8 mouse cellular contexts compared by ENCODE assay signal in genomic region chr12:108292957-108293356, GRCm38 (mm10). TPM values are rescaled to one million over a fixed set of nuclear protein-coding genes. Genes with fewer than 3 reads are reported as not detected.
DNase-seq lines count a peak whose midpoint lies in the region; ATAC-seq and TF ChIP-seq lines count a peak whose summit lies in the region.

No protein-coding gene starts in this region.

- no peak for TF ChIP-seq POLR2A in CH12.LX (IDR thresholded peaks at IDR 0.05; ENCODE audit: low read depth, low read length)

- H3K4me3 ChIP-seq in CH12.LX (replicated peaks in 1 of 3; ENCODE audit: low read depth in 2 of 3, low read length in 2 of 3, poor library complexity in 1 of 3) = peak overlapping the region in 1 of 3 experiments; percentile 10
- no peak overlapping the region for H3K4me3 ChIP-seq in embryonic facial prominence, embryonic 14.5 days (ENCODE audit: low read depth, low read length)
- no peak overlapping the region for H3K4me3 ChIP-seq in heart, embryonic 15.5 days
- no peak overlapping the region for H3K4me3 ChIP-seq in kidney, postnatal 0 days (replicated peaks; ENCODE audit: low read depth, low read length)
- no peak overlapping the region for H3K4me3 ChIP-seq in liver, embryonic 15.5 days (replicated peaks)
- no peak overlapping the region; the same call in 1 of the 2 replicates for H3K4me3 ChIP-seq in neural tube, embryonic 13.5 days

- peak; percentile 81 for DNase-seq in CH12.LX (ENCODE audit: extremely low read depth)
- peak; percentile 74 for DNase-seq in adrenal gland, postnatal 25 days
- DNase-seq in embryonic facial prominence, embryonic 14.5 days (ENCODE audit: low spot score) = peak; percentile 81
- DNase-seq in kidney, postnatal 0 days (ENCODE audit: low spot score) = peak; percentile 89
- DNase-seq in thymus, postnatal 14 days = peak; percentile 86

- peak; percentile 88 for TF ChIP-seq RAD21 in CH12.LX (IDR thresholded peaks at IDR 0.05; ENCODE audit: low read depth, low read length)

- peaks cover 9% of the 10 kb centered on the region for H3K27me3 ChIP-seq in CH12.LX (replicated peaks)
- H3K27me3 ChIP-seq in embryonic facial prominence, embryonic 14.5 days (replicated peaks; ENCODE audit: control insufficient read depth, insufficient read depth, low read length) = no peaks in the 10 kb centered on the region
- H3K27me3 ChIP-seq in heart, embryonic 15.5 days = peaks cover 2% of the 10 kb centered on the region; the same call in 1 of the 2 replicates
- H3K27me3 ChIP-seq in kidney, postnatal 0 days (ENCODE audit: insufficient read depth, low read length) = no peaks in the 10 kb centered on the region
- H3K27me3 ChIP-seq in liver, embryonic 15.5 days = peaks cover 4% of the 10 kb centered on the region; the same call in 1 of the 2 replicates
- no peaks in the 10 kb centered on the region for H3K27me3 ChIP-seq in neural tube, embryonic 13.5 days

- peak overlapping the region; percentile 21; the same call in 1 of the 2 replicates for H3K4me2 ChIP-seq in CH12.LX (ENCODE audit: insufficient read depth, low read depth, poor library complexity, severe bottlenecking)
- H3K4me2 ChIP-seq in embryonic facial prominence, embryonic 14.5 days (ENCODE audit: low read depth, low read length) = peak overlapping the region; percentile 23; the same call in 1 of the 2 replicates
- H3K4me2 ChIP-seq in heart, embryonic 15.5 days = peak overlapping the region; percentile 41
- no peak overlapping the region for H3K4me2 ChIP-seq in kidney, postnatal 0 days (ENCODE audit: low read length)
- H3K4me2 ChIP-seq in liver, embryonic 15.5 days = peak overlapping the region; percentile 30; the same call in 1 of the 2 replicates
- H3K4me2 ChIP-seq in neural tube, embryonic 13.5 days = peak overlapping the region; percentile 44

- H3K27ac ChIP-seq in CH12.LX (ENCODE audit: insufficient read depth, low read depth) = no peak overlapping the region
- H3K27ac ChIP-seq in embryonic facial prominence, embryonic 14.5 days (replicated peaks; ENCODE audit: low read depth, low read length) = no peak overlapping the region
- H3K27ac ChIP-seq in heart, embryonic 15.5 days = no peak overlapping the region
- no peak overlapping the region for H3K27ac ChIP-seq in kidney, postnatal 0 days
- no peak overlapping the region for H3K27ac ChIP-seq in liver, embryonic 15.5 days (replicated peaks)
- H3K27ac ChIP-seq in neural tube, embryonic 13.5 days (replicated peaks) = 0 out of 2 replicates have a peak overlapping the region, but pooled peaks have one; percentile 33

- peak; percentile 66 for ATAC-seq in embryonic facial prominence, embryonic 14.5 days (ENCODE audit: low read depth)
- no peak; the same call in 1 of the 2 replicates for ATAC-seq in heart, embryonic 15.5 days (replicated peaks; ENCODE audit: insufficient number of reproducible peaks, insufficient read depth, low FRiP score, low read depth)
- ATAC-seq in kidney, postnatal 0 days (replicated peaks; ENCODE audit: low FRiP score, low read depth) = 0 out of 2 replicates have a peak, but pooled peaks have one; percentile 23
- ATAC-seq in liver, embryonic 15.5 days (ENCODE audit: insufficient read depth) = no peak
- peak; percentile 75 for ATAC-seq in neural tube, embryonic 13.5 days (ENCODE audit: low read depth)

- TF ChIP-seq CTCF in CH12.LX (conservative IDR thresholded peaks at IDR 0.05 in 1 of 2, IDR thresholded peaks at IDR 0.05 in 1 of 2; ENCODE audit: low read depth in 2 of 2, low read length in 2 of 2) = peak; percentile 88 to 93
- peak; percentile 94 for TF ChIP-seq CTCF in kidney, postnatal 0 days (IDR thresholded peaks at IDR 0.05; ENCODE audit: low read depth)

- H3K79me2 ChIP-seq in CH12.LX (replicated peaks; ENCODE audit: control insufficient read depth, extremely low read depth, insufficient read depth, poor library complexity, severe bottlenecking) = no peaks in the 10 kb centered on the region

- H3K4me1 ChIP-seq in CH12.LX (ENCODE audit: control insufficient read depth in 1 of 2, insufficient read depth in 2 of 2) = peaks cover 0 to 16% of the 10 kb centered on the region in 2 experiments; a peak in 2 of 4 replicates
- H3K4me1 ChIP-seq in embryonic facial prominence, embryonic 14.5 days (ENCODE audit: control insufficient read depth, insufficient read depth, low read length) = peaks cover 9% of the 10 kb centered on the region
- H3K4me1 ChIP-seq in heart, embryonic 15.5 days (replicated peaks) = peaks cover 6% of the 10 kb centered on the region; the same call in 1 of the 2 replicates
- no peaks in the 10 kb centered on the region for H3K4me1 ChIP-seq in kidney, postnatal 0 days (replicated peaks; ENCODE audit: insufficient read depth, low read length)
- H3K4me1 ChIP-seq in liver, embryonic 15.5 days (replicated peaks) = 0 out of 2 replicates have a peak, but pooled peaks cover 5% of the 10 kb centered on the region
- peaks cover 26% of the 10 kb centered on the region for H3K4me1 ChIP-seq in neural tube, embryonic 13.5 days (replicated peaks)

- TF ChIP-seq EP300 in CH12.LX (IDR thresholded peaks at IDR 0.05; ENCODE audit: low read length) = no peak

- dilution Hi-C loops in CH12.LX (cut with MboI; ENCODE audit: extremely low pct_ligation_motif_present, extremely low pct_unique_long_range_greater_than_20kb, low sequenced_read_pairs) = no loop called here

- no peak overlapping the region for H3K9ac ChIP-seq in CH12.LX (ENCODE audit: insufficient read depth, low read depth)
- no peak overlapping the region for H3K9ac ChIP-seq in embryonic facial prominence, embryonic 14.5 days (ENCODE audit: low read depth, low read length)
- H3K9ac ChIP-seq in heart, embryonic 15.5 days = no peak overlapping the region
- no peak overlapping the region for H3K9ac ChIP-seq in kidney, postnatal 0 days (ENCODE audit: low read depth, low read length)
- no peak overlapping the region for H3K9ac ChIP-seq in liver, embryonic 15.5 days
- H3K9ac ChIP-seq in neural tube, embryonic 13.5 days = peak overlapping the region; percentile 10; the same call in 1 of the 2 replicates

- WGBS in embryonic facial prominence, embryonic 14.5 days = 9% methylated on average over 8 of the region's 8 CpGs
- whole genome bisulfite sequencing in heart, embryonic 15.5 days = 5% methylated on average over 8 of the region's 8 CpGs
- WGBS in kidney, postnatal 0 days = 3% methylated on average over 8 of the region's 8 CpGs
- 2% methylated on average over 8 of the region's 8 CpGs for WGBS in liver, embryonic 15.5 days (ENCODE audit: insufficient replicate concordance)
- 3% methylated on average over 8 of the region's 8 CpGs for WGBS in neural tube, embryonic 13.5 days

- in situ Hi-C loops in CH12.LX (cut with MboI; ENCODE audit: low pct_ligation_motif_present, low pct_unique_long_range_greater_than_20kb, low sequenced_read_pairs) = loop anchor here (5.0 kb wide), 1 partner anchor 76 kb away; no protein-coding TSS in a partner anchor

- H3K36me3 ChIP-seq in CH12.LX (replicated peaks in 1 of 2; ENCODE audit: control insufficient read depth in 1 of 2, insufficient read depth in 1 of 2, low read length in 1 of 2) = no peaks in the 10 kb centered on the region
- no peaks in the 10 kb centered on the region for H3K36me3 ChIP-seq in embryonic facial prominence, embryonic 14.5 days (ENCODE audit: control insufficient read depth, insufficient read depth, low read length)
- no peaks in the 10 kb centered on the region for H3K36me3 ChIP-seq in heart, embryonic 15.5 days
- H3K36me3 ChIP-seq in kidney, postnatal 0 days (ENCODE audit: insufficient read depth, low read length) = no peaks in the 10 kb centered on the region
- no peaks in the 10 kb centered on the region for H3K36me3 ChIP-seq in liver, embryonic 15.5 days (replicated peaks)
- H3K36me3 ChIP-seq in neural tube, embryonic 13.5 days = no peaks in the 10 kb centered on the region

- H3K9me3 ChIP-seq in CH12.LX (replicated peaks; ENCODE audit: low read length) = peaks cover 2% of the 10 kb centered on the region
- H3K9me3 ChIP-seq in embryonic facial prominence, embryonic 14.5 days (ENCODE audit: control insufficient read depth, low read length) = no peaks in the 10 kb centered on the region
- no peaks in the 10 kb centered on the region for H3K9me3 ChIP-seq in heart, embryonic 15.5 days (replicated peaks)
- no peaks in the 10 kb centered on the region for H3K9me3 ChIP-seq in kidney, postnatal 0 days (replicated peaks; ENCODE audit: low read length)
- no peaks in the 10 kb centered on the region for H3K9me3 ChIP-seq in liver, embryonic 15.5 days (replicated peaks)
- H3K9me3 ChIP-seq in neural tube, embryonic 13.5 days = no peaks in the 10 kb centered on the region

RNA-seq across cellular contexts. Expression of gene Hhipl1, which starts 13.1 kb away (rescaled TPM):
- not detected in 2 replicates for total RNA-seq in CH12.LX (2012; rRNA removed)
- total RNA-seq in CH12.LX (2014; rRNA removed) = not detected in 2 replicates
- polyA plus RNA-seq in CH12.LX (2012; ENCODE audit: insufficient read length, low read depth) = not detected in 2 replicates
- 0.48 and 0.67 TPM in 2 replicates for total RNA-seq in adrenal gland, postnatal 25 days (2021)
- polyA plus RNA-seq in embryonic facial prominence, embryonic 14.5 days (2014; fragmentation: Nextera tagmentation; extraction: Ambion mirVana) = 0.58 and 0.64 TPM in 2 replicates
- 1.0 TPM in 2 replicates for polyA plus RNA-seq in heart, embryonic 15.5 days (2015; fragmentation: Nextera tagmentation; extraction: Ambion mirVana)
- polyA plus RNA-seq in kidney, postnatal 0 days (2015; fragmentation: Nextera tagmentation; extraction: Ambion mirVana) = 0.37 and 0.43 TPM in 2 replicates
- polyA plus RNA-seq in liver, embryonic 15.5 days (2015; fragmentation: Nextera tagmentation; extraction: Ambion mirVana) = 0.03 and 0.09 TPM in 2 replicates
- 1.6 TPM in 2 replicates for polyA plus RNA-seq in neural tube, embryonic 13.5 days (2015; fragmentation: Nextera tagmentation; extraction: Ambion mirVana)

RNA-seq across cellular contexts. Expression of gene Ccdc85c, which starts 17.7 kb away (rescaled TPM):
- total RNA-seq in CH12.LX (2012; rRNA removed) (14.0 and 14.6 TPM in 2 replicates), CH12.LX (2014; rRNA removed) (14.6 and 15.2 TPM in 2 replicates)
- 25.1 and 32.4 TPM in 2 replicates for polyA plus RNA-seq in CH12.LX (2012; ENCODE audit: insufficient read length, low read depth)
- 19.4 and 19.9 TPM in 2 replicates for total RNA-seq in adrenal gland, postnatal 25 days (2021)
- polyA plus RNA-seq in embryonic facial prominence, embryonic 14.5 days (2014; fragmentation: Nextera tagmentation; extraction: Ambion mirVana) = 4.2 and 4.7 TPM in 2 replicates
- 4.7 and 5.7 TPM in 2 replicates for polyA plus RNA-seq in heart, embryonic 15.5 days (2015; fragmentation: Nextera tagmentation; extraction: Ambion mirVana)
- polyA plus RNA-seq in kidney, postnatal 0 days (2015; fragmentation: Nextera tagmentation; extraction: Ambion mirVana) = 7.2 and 7.7 TPM in 2 replicates
- 1.1 and 1.4 TPM in 2 replicates for polyA plus RNA-seq in liver, embryonic 15.5 days (2015; fragmentation: Nextera tagmentation; extraction: Ambion mirVana)
- polyA plus RNA-seq in neural tube, embryonic 13.5 days (2015; fragmentation: Nextera tagmentation; extraction: Ambion mirVana) = 14.5 and 15.8 TPM in 2 replicates

RNA-seq across cellular contexts. Expression of gene Cyp46a1, which starts 41.2 kb away (rescaled TPM):
- total RNA-seq in CH12.LX (2012; rRNA removed) = not detected in 2 replicates
- not detected in 2 replicates for total RNA-seq in CH12.LX (2014; rRNA removed)
- not detected in 2 replicates for polyA plus RNA-seq in CH12.LX (2012; ENCODE audit: insufficient read length, low read depth)
- total RNA-seq in adrenal gland, postnatal 25 days (2021) = 2.0 and 3.1 TPM in 2 replicates
- 5.8 and 8.5 TPM in 2 replicates for polyA plus RNA-seq in embryonic facial prominence, embryonic 14.5 days (2014; fragmentation: Nextera tagmentation; extraction: Ambion mirVana)
- 5.6 and 6.2 TPM in 2 replicates for polyA plus RNA-seq in heart, embryonic 15.5 days (2015; fragmentation: Nextera tagmentation; extraction: Ambion mirVana)
- 5.2 and 5.9 TPM in 2 replicates for polyA plus RNA-seq in kidney, postnatal 0 days (2015; fragmentation: Nextera tagmentation; extraction: Ambion mirVana)
- 0.08 and 0.09 TPM in 2 replicates for polyA plus RNA-seq in liver, embryonic 15.5 days (2015; fragmentation: Nextera tagmentation; extraction: Ambion mirVana)
- 14.9 and 15.8 TPM in 2 replicates for polyA plus RNA-seq in neural tube, embryonic 13.5 days (2015; fragmentation: Nextera tagmentation; extraction: Ambion mirVana)

Comparison
In these comparisons a context has a peak if more than half of its experiments do, and no peak if none do; other contexts are left out.
1. ATAC-seq: peak in embryonic facial prominence, embryonic 14.5 days (single experiment), kidney, postnatal 0 days (single experiment) and neural tube, embryonic 13.5 days (single experiment); none in heart, embryonic 15.5 days (single experiment) and liver, embryonic 15.5 days (single experiment).
2. Peak in every context shown above with its lines, with median percentiles within 50 percentile points of each other: DNase-seq.